Mouse (Mus musculus) hindbrain, embryonic 10.5 days (tissue): ENCODE results near the gene Pstpip1. TPM values are rescaled to one million over a fixed set of nuclear protein-coding genes. Genes with fewer than 3 reads are reported as not detected.

ENCODE experiments used
- DNase-seq: peaks from one replicate; pipeline ENCODE4 v3.0.0-alpha.2; 2017; ENCODE audit warnings: low spot score
- H3K27ac ChIP-seq: fragments of 300-500 bp; sonication (generic); 2 replicates; pipeline ENCODE4 v1.5.1; 2016; ENCODE audit warnings: mild to moderate bottlenecking, moderate library complexity
- H3K27me3 ChIP-seq: fragments of 300-500 bp; sonication (generic); 2 replicates; pipeline ENCODE4 v1.6.1; 2016; ENCODE audit warnings: mild to moderate bottlenecking; ENCODE audit not compliant: poor library complexity, insufficient read depth, severe bottlenecking
- H3K36me3 ChIP-seq: fragments of 300-500 bp; sonication (generic); 2 replicates; pipeline ENCODE4 v1.6.1; 2016; ENCODE audit warnings: mild to moderate bottlenecking, moderate library complexity
- H3K4me1 ChIP-seq: fragments of 300-500 bp; sonication (generic); replicated peaks from 2 replicates; pipeline ENCODE4 v1.6.1; 2016; ENCODE audit warnings: mild to moderate bottlenecking
- H3K4me3 ChIP-seq: fragments of 300-500 bp; sonication (generic); 2 replicates; pipeline ENCODE4 v1.5.1; 2016; ENCODE audit warnings: mild to moderate bottlenecking, moderate library complexity
- H3K9me3 ChIP-seq: fragments of 300-500 bp; sonication (generic); 2 replicates; pipeline ENCODE4 v1.6.1; 2016; ENCODE audit warnings: mild to moderate bottlenecking, moderate library complexity
- WGBS: fragments of 180-500 bp; shearing (Covaris S2); methylation state at CpG from one replicate; pipeline ENCODE4 v1.1.7; 2016; 5-methylcytosine and 5-hydroxymethylcytosine counted together
- polyA plus RNA-seq: library from polyadenylated mRNA; unstranded; fragments of >200 nt; fragmentation: Nextera tagmentation; extraction: Ambion mirVana; gene quantifications from 2 replicates; pipeline ENCODE4 v1.2.1, GENCODE M21; 2016

Gene Pstpip1
- 0.78 and 0.82 TPM in 2 replicates for polyA plus RNA-seq

DNA sequence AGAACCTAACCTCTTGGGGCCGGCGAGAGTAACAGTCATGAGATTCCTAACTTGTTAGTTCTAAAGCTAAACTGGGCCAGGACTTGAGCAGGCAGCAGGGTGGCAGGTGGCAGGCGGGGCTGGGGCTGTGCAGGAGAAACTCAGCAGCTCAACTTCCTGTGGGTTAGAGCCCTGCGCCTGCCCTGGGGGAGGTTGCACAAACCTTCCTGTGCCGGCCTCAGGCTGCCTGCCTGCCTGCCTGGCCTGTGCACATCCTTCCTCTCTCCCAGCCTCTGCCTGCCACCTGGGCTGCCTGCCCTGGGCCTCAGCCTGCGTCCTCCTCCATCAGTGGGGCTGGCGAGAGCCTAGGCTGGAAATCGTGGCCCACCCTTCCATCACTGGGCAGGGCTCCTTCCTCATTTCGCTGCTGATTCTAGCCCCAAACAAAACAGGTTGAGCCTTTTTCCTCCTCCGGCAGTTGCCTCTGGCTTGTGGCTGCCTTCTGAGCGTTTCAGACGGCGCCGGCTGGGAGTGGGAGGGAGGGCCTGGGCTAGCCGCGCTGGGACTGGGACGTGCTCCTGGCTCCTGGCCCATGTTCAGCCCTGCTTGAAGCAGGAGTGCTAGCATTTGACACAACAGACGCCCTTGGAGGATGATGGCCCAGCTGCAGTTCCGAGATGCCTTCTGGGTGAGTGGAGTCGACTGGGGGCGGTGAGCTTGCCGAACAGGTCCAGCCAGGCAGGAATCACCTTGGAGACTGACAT, at the start of gene Pstpip1:
TSS of gene Pstpip1 (plus strand) at position 185 of the 743 bp plus-strand sequence.
- WGBS = 37% methylated on average over 22 of the region's 22 CpGs
- no peaks in the 10 kb centered on the region for H3K36me3 ChIP-seq
- peak within 1 kb of the TSS; percentile 0; the same call in 1 of the 2 replicates for H3K4me3 ChIP-seq
- no peaks in the 10 kb centered on the region for H3K27me3 ChIP-seq
- DNase-seq = peak; percentile 28
- H3K4me1 ChIP-seq = peaks cover 21% of the 10 kb centered on the region
- H3K9me3 ChIP-seq = no peaks in the 10 kb centered on the region
- peak within 1 kb of the TSS; percentile 69 for H3K27ac ChIP-seq

DNA sequence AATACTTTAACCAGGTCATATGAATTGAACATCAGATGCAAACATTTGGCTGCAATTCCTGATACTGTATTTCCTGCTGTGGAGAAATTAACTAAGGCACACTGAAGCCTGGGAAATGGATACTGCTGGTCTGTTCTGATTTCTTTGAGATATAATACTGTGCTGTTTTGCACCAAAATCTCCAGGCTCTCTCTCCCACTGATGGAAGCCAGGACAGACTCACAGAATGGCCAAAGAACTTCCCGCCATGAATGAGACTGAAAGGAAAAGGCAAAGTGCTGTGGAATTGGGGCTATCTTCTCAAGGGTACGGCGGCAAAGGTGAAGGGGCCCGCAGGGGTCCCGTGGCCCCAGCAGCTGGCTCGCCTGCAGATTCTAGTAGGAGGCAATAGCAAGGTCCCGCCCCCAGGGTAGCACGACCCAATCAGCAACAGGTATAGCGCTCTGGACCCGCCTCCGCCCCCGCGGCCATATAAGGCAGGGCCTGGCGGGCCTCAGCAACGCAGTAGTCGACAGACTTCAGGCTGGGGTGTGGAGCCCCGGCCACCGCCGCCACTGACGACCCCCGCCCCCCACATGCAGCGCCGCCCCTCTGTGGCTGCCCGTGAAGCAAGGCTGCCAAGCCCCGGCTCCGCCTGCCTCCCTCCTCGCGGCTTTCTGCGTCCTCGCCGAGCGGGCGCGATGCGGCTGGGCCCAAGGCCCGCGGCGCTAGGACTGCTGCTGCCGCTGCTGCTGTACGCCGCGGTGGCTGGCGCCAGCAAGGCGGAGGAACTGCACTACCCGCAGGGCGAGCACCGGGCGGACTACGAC, 48.2 kb upstream of the Pstpip1 start, which contains the start of gene Rcn2:
TSS of gene Rcn2 (plus strand) at position 474 of the 809 bp plus-strand sequence.
- H3K9me3 ChIP-seq = no peaks in the 10 kb centered on the region
- peak within 1 kb of the TSS; percentile 99 for H3K27ac ChIP-seq
- peak within 1 kb of the TSS; percentile 76 for H3K4me3 ChIP-seq
- H3K36me3 ChIP-seq = peaks cover 32% of the 10 kb centered on the region
- WGBS = under 1% methylated on average over 48 of the region's 49 CpGs
- H3K27me3 ChIP-seq = no peaks in the 10 kb centered on the region
- peaks cover 19% of the 10 kb centered on the region for H3K4me1 ChIP-seq
- peak; percentile 97 for DNase-seq

DNA sequence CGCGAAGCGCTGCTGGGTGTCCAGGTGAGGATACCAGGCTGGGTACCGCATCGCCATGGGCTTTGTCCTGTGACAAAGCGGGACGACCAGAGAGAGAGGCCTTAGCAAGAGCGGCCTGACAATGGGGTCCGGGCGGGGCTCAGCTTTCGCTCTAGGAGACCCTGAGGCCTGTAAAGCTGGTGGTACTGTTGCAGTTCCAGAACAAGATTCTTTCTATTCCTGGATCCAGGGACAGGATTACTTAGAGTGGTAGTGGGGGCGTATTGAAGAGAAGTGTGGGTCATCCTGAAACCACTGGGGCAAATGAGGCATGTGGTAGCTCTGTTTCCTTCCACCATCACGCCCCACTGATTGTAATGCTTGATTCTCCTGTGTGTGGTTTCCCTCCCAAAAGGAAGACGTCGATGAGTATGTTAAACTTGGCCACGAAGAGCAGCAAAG, 47.6 kb upstream of the Pstpip1 start:
- under 1% methylated on average over 16 of the region's 16 CpGs for WGBS

DNA sequence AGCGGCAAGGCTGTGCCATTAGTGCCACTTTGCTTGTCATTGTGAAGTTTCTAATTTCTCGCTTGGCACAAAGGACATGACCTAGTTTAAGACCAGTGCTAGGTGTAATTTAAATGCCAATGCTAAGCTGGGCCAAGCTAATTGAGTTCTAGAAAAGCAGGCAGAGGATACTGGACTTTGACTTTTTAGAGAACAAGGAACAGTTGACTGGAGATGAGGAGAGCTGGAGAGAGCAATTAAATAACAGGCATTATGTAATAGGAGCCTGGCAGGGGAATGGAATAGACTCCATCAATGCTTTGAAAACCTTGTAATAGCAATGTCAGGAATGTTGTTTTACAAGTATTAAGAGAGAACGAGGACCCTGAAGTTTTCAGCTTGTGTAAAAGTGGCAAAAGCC, 36.0 kb upstream of the Pstpip1 start:
- Histone ChIP-seq H3K4me3 (no peak overlapping the region), H3K36me3 (peaks cover 84% of the 10 kb centered on the region)
- 90% methylated on average over 3 of the region's 3 CpGs for WGBS

More for the DNA sequence above, 47.6 kb upstream of the Pstpip1 start:
- DNase-seq = no peak
- H3K4me3 ChIP-seq = peak overlapping the region; percentile 76
- no peaks in the 10 kb centered on the region for H3K27me3 ChIP-seq
- peak overlapping the region; percentile 99 for H3K27ac ChIP-seq
- H3K4me1 ChIP-seq = peaks cover 19% of the 10 kb centered on the region
- peaks cover 38% of the 10 kb centered on the region for H3K36me3 ChIP-seq
- H3K9me3 ChIP-seq = no peaks in the 10 kb centered on the region

GRCm38 (mm10) chr9:56056147-56056546, 33.6 kb upstream of the Pstpip1 start:
- H3K27me3 ChIP-seq = no peaks in the 10 kb centered on the region
- H3K9me3 ChIP-seq = no peaks in the 10 kb centered on the region
- no peaks in the 10 kb centered on the region for H3K4me1 ChIP-seq
- DNase-seq = no peak
- H3K27ac ChIP-seq = no peak overlapping the region
- H3K4me3 ChIP-seq = no peak overlapping the region
- WGBS = 94% methylated on average over 6 of the region's 6 CpGs
- peaks cover 95% of the 10 kb centered on the region for H3K36me3 ChIP-seq

More for the DNA sequence above, 36.0 kb upstream of the Pstpip1 start:
- Histone ChIP-seq H3K4me1 (no peaks in the 10 kb centered on the region), H3K27ac (no peak overlapping the region), H3K9me3 (no peaks in the 10 kb centered on the region), H3K27me3 (no peaks in the 10 kb centered on the region)
- no peak for DNase-seq

DNA sequence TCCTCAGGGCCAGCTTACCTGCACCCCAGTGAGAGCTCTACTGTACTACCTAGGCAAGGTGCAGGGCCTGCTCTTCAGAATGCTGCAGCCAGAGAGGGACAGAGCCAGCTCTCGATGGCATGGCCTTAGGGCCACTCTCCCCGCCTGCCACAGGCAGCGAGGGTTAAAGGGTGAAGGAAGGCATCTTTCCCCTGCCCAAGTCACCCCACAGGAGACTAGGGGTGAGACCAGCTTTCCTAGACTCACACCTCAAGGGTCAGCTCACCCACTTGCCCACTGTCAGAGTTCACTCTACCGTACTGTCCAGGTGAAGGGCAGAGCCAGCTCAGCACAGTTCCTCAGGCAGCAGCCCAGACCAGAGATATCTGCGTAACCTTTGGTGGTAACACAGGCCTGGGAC, 27.4 kb upstream of the Pstpip1 start:
- Histone ChIP-seq H3K36me3 (peaks cover 94% of the 10 kb centered on the region), H3K27me3 (no peaks in the 10 kb centered on the region), H3K27ac (no peak overlapping the region), H3K4me3 (no peak overlapping the region), H3K9me3 (no peaks in the 10 kb centered on the region), H3K4me1 (no peaks in the 10 kb centered on the region)
- 90% methylated on average over 5 of the region's 5 CpGs for WGBS
- DNase-seq = no peak

DNA sequence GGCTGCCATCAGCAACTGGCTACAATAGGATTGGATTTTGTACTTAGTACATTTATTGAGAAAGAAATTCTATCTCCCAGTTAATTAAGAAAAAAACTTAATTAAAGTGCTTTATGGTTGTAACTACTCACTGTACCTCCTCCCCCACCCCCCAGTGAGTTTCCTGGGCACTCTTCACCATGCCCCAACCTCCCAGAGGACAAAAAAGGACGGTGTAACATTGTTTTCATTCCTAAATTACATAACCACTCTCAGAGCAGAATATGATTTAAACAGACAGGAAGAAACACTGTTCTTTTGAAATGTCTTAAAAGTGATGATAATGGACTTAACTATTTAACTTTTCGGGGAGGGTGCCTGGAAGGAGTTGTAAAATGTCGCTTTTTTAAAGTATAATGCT, 24.8 kb upstream of the Pstpip1 start:
- no peak overlapping the region for H3K4me3 ChIP-seq
- no peaks in the 10 kb centered on the region for H3K9me3 ChIP-seq
- H3K27me3 ChIP-seq = no peaks in the 10 kb centered on the region
- 81% methylated on average over 3 of the region's 3 CpGs for WGBS
- no peaks in the 10 kb centered on the region for H3K4me1 ChIP-seq
- H3K36me3 ChIP-seq = peaks cover 92% of the 10 kb centered on the region
- DNase-seq = no peak
- H3K27ac ChIP-seq = no peak overlapping the region

DNA sequence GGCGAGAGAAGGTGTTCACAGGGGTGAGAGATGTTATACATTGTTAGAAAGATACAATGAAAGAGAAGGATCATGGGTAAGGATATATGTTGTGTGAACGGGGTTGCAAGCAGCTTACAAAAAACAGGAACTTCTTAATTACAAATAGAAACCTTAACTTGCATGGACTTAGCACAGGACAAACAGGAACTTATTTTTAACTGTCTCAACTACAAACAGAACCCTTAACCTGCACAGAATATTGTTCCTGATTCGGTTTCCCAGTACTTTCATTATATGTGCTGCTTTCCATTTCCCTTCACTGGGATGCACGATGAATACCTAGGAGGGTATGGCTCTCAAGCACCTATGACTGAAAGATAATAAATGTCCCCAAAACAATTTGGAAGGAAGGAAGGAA, 21.8 kb upstream of the Pstpip1 start:
- no peaks in the 10 kb centered on the region for H3K9me3 ChIP-seq
- H3K36me3 ChIP-seq = peaks cover 91% of the 10 kb centered on the region
- H3K27ac ChIP-seq = no peak overlapping the region
- no peak for DNase-seq
- 91% methylated on average over 4 of the region's 4 CpGs for WGBS
- H3K27me3 ChIP-seq = no peaks in the 10 kb centered on the region
- H3K4me3 ChIP-seq = no peak overlapping the region
- no peaks in the 10 kb centered on the region for H3K4me1 ChIP-seq

- H3K4me3 ChIP-seq = no peak overlapping the region
- WGBS = 95% methylated on average over 1 of the region's 1 CpGs
- peaks cover 86% of the 10 kb centered on the region for H3K36me3 ChIP-seq
Observed at GRCm38 (mm10) chr9:56068630-56069029, 21.1 kb upstream of the Pstpip1 start.

GRCm38 (mm10) chr9:56072861-56073260, 16.9 kb upstream of the Pstpip1 start:
- Histone ChIP-seq H3K4me1 (peaks cover 19% of the 10 kb centered on the region), H3K9me3 (no peaks in the 10 kb centered on the region), H3K4me3 (no peak overlapping the region), H3K27me3 (no peaks in the 10 kb centered on the region), H3K36me3 (peaks cover 50% of the 10 kb centered on the region), H3K27ac (no peak overlapping the region)
- DNase-seq = no peak
- WGBS = 84% methylated on average over 2 of the region's 2 CpGs

More at GRCm38 (mm10) chr9:56068630-56069029, 21.1 kb upstream of the Pstpip1 start:
- DNase-seq = no peak
- no peak overlapping the region for H3K27ac ChIP-seq
- no peaks in the 10 kb centered on the region for H3K27me3 ChIP-seq
- H3K4me1 ChIP-seq = no peaks in the 10 kb centered on the region
- H3K9me3 ChIP-seq = no peaks in the 10 kb centered on the region

- Histone ChIP-seq H3K4me1 (peaks cover 19% of the 10 kb centered on the region), H3K9me3 (no peaks in the 10 kb centered on the region), H3K27ac (no peak overlapping the region), H3K36me3 (peaks cover 53% of the 10 kb centered on the region), H3K4me3 (no peak overlapping the region), H3K27me3 (no peaks in the 10 kb centered on the region)
- 77% methylated on average over 12 of the region's 12 CpGs for WGBS
- DNase-seq = no peak
Observed at GRCm38 (mm10) chr9:56074863-56075262, 14.9 kb upstream of the Pstpip1 start.

- DNase-seq = peak; percentile 67
- Histone ChIP-seq H3K4me3 (no peak overlapping the region), H3K27me3 (no peaks in the 10 kb centered on the region), H3K9me3 (no peaks in the 10 kb centered on the region), H3K4me1 (peaks cover 19% of the 10 kb centered on the region), H3K36me3 (peaks cover 51% of the 10 kb centered on the region), H3K27ac (peak overlapping the region; percentile 80; the same call in 1 of the 2 replicates)
- WGBS = 2% methylated on average over 4 of the region's 4 CpGs
Observed at GRCm38 (mm10) chr9:56075264-56075663, 14.5 kb upstream of the Pstpip1 start.
